Mouse (Mus musculus): Measurements from ENCODE around the gene Elk4. TPM values are rescaled to one million over a fixed set of nuclear protein-coding genes. Genes with fewer than 3 reads are reported as not detected.
A peak's percentile ranks its signal among the peaks of the same experiment; 100 is the strongest.

The Elk4 gene
- total and polyA plus RNA-seq, 3 experiments, result 16.8 to 18.9 (median 17.4) TPM

- H3K27ac ChIP-seq (ENCODE audit: insufficient read depth, low read depth), result no peak overlapping the region
- peaks cover 51% of the 10 kb centered on the region for H3K27me3 ChIP-seq (replicated peaks)
- TF ChIP-seq NRF1 (IDR thresholded peaks at IDR 0.05; ENCODE audit: low read depth, low read length), result no peak
- no peak for TF ChIP-seq HCFC1 (IDR thresholded peaks at IDR 0.05; ENCODE audit: low read depth, low read length)
- TF ChIP-seq KAT2A (IDR thresholded peaks at IDR 0.05; ENCODE audit: insufficient replicate concordance, low read length), result no peak
- no peak for TF ChIP-seq MYC (IDR thresholded peaks at IDR 0.05; ENCODE audit: low read depth, low read length)
- TF ChIP-seq CTCF (conservative IDR thresholded peaks at IDR 0.05 in 1 of 2, IDR thresholded peaks at IDR 0.05 in 1 of 2; ENCODE audit: low read depth in 2 of 2, low read length in 2 of 2), result no peak
- TF ChIP-seq E2F4 (IDR thresholded peaks at IDR 0.05; ENCODE audit: insufficient replicate concordance, low read depth, low read length), result no peak
- no peak for TF ChIP-seq USF2 (conservative IDR thresholded peaks at IDR 0.05; ENCODE audit: low read depth, low read length)
- TF ChIP-seq MEF2A (IDR thresholded peaks at IDR 0.05; ENCODE audit: borderline replicate concordance, low read depth, low read length), result no peak
- no peak for TF ChIP-seq SIN3A (IDR thresholded peaks at IDR 0.05; ENCODE audit: low read length)
- DNase-seq (ENCODE audit: extremely low read depth), result no peak
- H3K79me2 ChIP-seq (replicated peaks; ENCODE audit: control insufficient read depth, extremely low read depth, insufficient read depth, poor library complexity, severe bottlenecking), result no peaks in the 10 kb centered on the region
- H3K4me2 ChIP-seq (ENCODE audit: insufficient read depth, low read depth, poor library complexity, severe bottlenecking), result no peak overlapping the region
- H3K4me3 ChIP-seq (replicated peaks in 1 of 3; ENCODE audit: low read depth in 2 of 3, low read length in 2 of 3, poor library complexity in 1 of 3), result no peak overlapping the region
- dilution Hi-C loops (cut with MboI; ENCODE audit: extremely low pct_ligation_motif_present, extremely low pct_unique_long_range_greater_than_20kb, low sequenced_read_pairs), result no loop called here
- H3K4me1 ChIP-seq (ENCODE audit: control insufficient read depth in 1 of 2, insufficient read depth in 2 of 2), result peaks cover 6 to 25% of the 10 kb centered on the region in 2 experiments
- in situ Hi-C loops (cut with MboI; ENCODE audit: low pct_ligation_motif_present, low pct_unique_long_range_greater_than_20kb, low sequenced_read_pairs), result no loop called here
- no peaks in the 10 kb centered on the region for H3K36me3 ChIP-seq (replicated peaks in 1 of 2; ENCODE audit: control insufficient read depth in 1 of 2, insufficient read depth in 1 of 2, low read length in 1 of 2)
- no peaks in the 10 kb centered on the region for H3K9me3 ChIP-seq (replicated peaks; ENCODE audit: low read length)
- no peak overlapping the region for H3K9ac ChIP-seq (ENCODE audit: insufficient read depth, low read depth)
Observed at GRCm38 (mm10) chr1:132070659-132071058, 63.3 kb downstream of the Elk4 start.

DNA sequence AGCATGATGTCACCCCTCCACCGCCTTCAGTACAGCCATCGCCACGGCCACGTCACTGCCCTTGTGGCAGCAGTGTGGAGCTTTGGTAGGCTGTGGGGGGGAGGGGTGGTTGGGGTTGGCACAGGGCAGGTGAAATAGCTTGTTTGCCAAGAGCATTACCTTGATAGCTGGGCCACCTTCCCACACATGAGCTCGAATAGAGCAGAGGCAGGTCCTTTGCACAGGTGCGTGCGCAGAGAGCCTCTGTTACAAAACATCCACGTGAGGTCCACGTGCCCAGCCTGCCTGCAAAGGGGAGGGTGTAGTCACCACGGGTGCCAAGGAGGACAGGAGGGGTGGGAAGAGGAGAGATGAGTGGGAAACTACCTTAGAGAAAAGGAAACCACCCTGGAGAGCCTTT, 68.2 kb downstream of the Elk4 start:
- H3K4me3 ChIP-seq (replicated peaks in 1 of 3; ENCODE audit: low read depth in 2 of 3, low read length in 2 of 3, poor library complexity in 1 of 3), result no peak overlapping the region
- H3K36me3 ChIP-seq (replicated peaks in 1 of 2; ENCODE audit: control insufficient read depth in 1 of 2, insufficient read depth in 1 of 2, low read length in 1 of 2), result no peaks in the 10 kb centered on the region
- H3K4me1 ChIP-seq (ENCODE audit: control insufficient read depth in 1 of 2, insufficient read depth in 2 of 2), result peaks cover 0 to 3% of the 10 kb centered on the region in 2 experiments; a peak in 2 of 4 replicates
- in situ Hi-C loops (cut with MboI; ENCODE audit: low pct_ligation_motif_present, low pct_unique_long_range_greater_than_20kb, low sequenced_read_pairs) (no loop called here), dilution Hi-C loops (cut with MboI; ENCODE audit: extremely low pct_ligation_motif_present, extremely low pct_unique_long_range_greater_than_20kb, low sequenced_read_pairs) (no loop called here)
- H3K4me2 ChIP-seq (ENCODE audit: insufficient read depth, low read depth, poor library complexity, severe bottlenecking), result no peak overlapping the region
- DNase-seq (ENCODE audit: extremely low read depth), result no peak
- peaks cover 4% of the 10 kb centered on the region for H3K9me3 ChIP-seq (replicated peaks; ENCODE audit: low read length)
- H3K27me3 ChIP-seq (replicated peaks), result peaks cover 8% of the 10 kb centered on the region
- H3K9ac ChIP-seq (ENCODE audit: insufficient read depth, low read depth), result no peak overlapping the region
- no peak overlapping the region for H3K27ac ChIP-seq (ENCODE audit: insufficient read depth, low read depth)
- no peaks in the 10 kb centered on the region for H3K79me2 ChIP-seq (replicated peaks; ENCODE audit: control insufficient read depth, extremely low read depth, insufficient read depth, poor library complexity, severe bottlenecking)
- TF ChIP-seq RCOR1 (conservative IDR thresholded peaks at IDR 0.05; ENCODE audit: low read depth, low read length), result no peak
- TF ChIP-seq UBTF (IDR thresholded peaks at IDR 0.05; ENCODE audit: low read depth, low read length), result no peak
- no peak for TF ChIP-seq POLR2AphosphoS2 (IDR thresholded peaks at IDR 0.05; ENCODE audit: low read depth, low read length)
- TF ChIP-seq PAX5 (IDR thresholded peaks at IDR 0.05; ENCODE audit: low read length), result no peak
- TF ChIP-seq BHLHE40 (IDR thresholded peaks at IDR 0.05; ENCODE audit: low read depth, low read length), result 0 out of 2 replicates have a peak, but pooled peaks have one; percentile 18
- TF ChIP-seq MXI1 (IDR thresholded peaks at IDR 0.05; ENCODE audit: low read depth, low read length), result no peak
- TF ChIP-seq CHD2 (IDR thresholded peaks at IDR 0.05; ENCODE audit: low read length), result no peak
